Mouse (Mus musculus) kidney, postnatal 36 days (tissue): ENCODE measurements around the gene Hsd3b5.
"Not testable (repeated sequence)": the region's sequence is repeated elsewhere in the genome, so short reads cannot be mapped to it uniquely, and the experiment has no call there.

Source experiments
- DNase-seq, 2 experiments: peaks; one replicate each; pipeline ENCODE4 v3.0.0; 2021 to 2022; ENCODE audit warnings: mixed read lengths in 2 of 2

Gene Hsd3b5

GRCm38 (mm10) chr3:98630152-98630551, at the start of gene Hsd3b5:
Gene Hsd3b5, minus strand, starts transcription at chr3:98630252.
- DNase-seq, result no peak

- no peak for DNase-seq
Observed at GRCm38 (mm10) chr3:98635145-98635544, 5.1 kb upstream of the Hsd3b5 start.

GRCm38 (mm10) chr3:98629633-98630032, 419 bp downstream of the Hsd3b5 start:
- DNase-seq, result no peak

- not testable (repeated sequence) for DNase-seq
Observed at GRCm38 (mm10) chr3:98616786-98617185, 13.3 kb downstream of the Hsd3b5 start.

GRCm38 (mm10) chr3:98616244-98616643, 13.8 kb downstream of the Hsd3b5 start:
- peak in 1 of 2 experiments; percentile 19 for DNase-seq

- DNase-seq, result not testable (repeated sequence)
Observed at GRCm38 (mm10) chr3:98614406-98614927, 15.6 kb downstream of the Hsd3b5 start.

GRCm38 (mm10) chr3:98613963-98614362, 16.1 kb downstream of the Hsd3b5 start:
- no peak for DNase-seq

GRCm38 (mm10) chr3:98613540-98613939, 16.5 kb downstream of the Hsd3b5 start:
- not testable (repeated sequence) for DNase-seq

GRCm38 (mm10) chr3:98588707-98589106, 41.3 kb downstream of the Hsd3b5 start, which contains the start of gene Gm10681:
Gene Gm10681, minus strand, starts transcription at chr3:98588807.
- no peak for DNase-seq

- DNase-seq, result no peak
Observed at GRCm38 (mm10) chr3:98587721-98588120, 42.3 kb downstream of the Hsd3b5 start.

- DNase-seq, result not testable (repeated sequence)
Observed at GRCm38 (mm10) chr3:98582622-98583021, 47.4 kb downstream of the Hsd3b5 start.

GRCm38 (mm10) chr3:98582202-98582601, 47.9 kb downstream of the Hsd3b5 start:
- DNase-seq, result not testable (repeated sequence)

GRCm38 (mm10) chr3:98581024-98581423, 49.0 kb downstream of the Hsd3b5 start:
- peak; percentile 72 to 79 for DNase-seq
